Mouse (Mus musculus): ENCODE measurements around the gene Btg2.

The Btg2 gene

GRCm38 (mm10) chr1:134074184-134074583 lies 4.7 kb downstream of the Btg2 start:
- ChIA-PET CTCF (interaction anchor here in 1 of 4 experiments (0.5 kb wide), 1 partner anchor 29 kb away, joined by 3 read pairs; no protein-coding TSS in a partner anchor), POLR2A (interaction anchor here (0.5 to 38.3 kb wide), 11 partner anchors 4 to 1394 kb away, joined by 3 to 1738 read pairs (median 13); partner anchors contain the start of gene Btg2 (in 1 of the 4))

- ChIA-PET POLR2A (interaction anchor here (0.5 to 38.3 kb wide), 12 partner anchors 4 to 1394 kb away, joined by 3 to 1738 read pairs (median 12); partner anchors contain the start of gene Btg2 (in 1 of the 4)), CTCF (interaction anchor here in 2 of 4 experiments (0.7 to 0.9 kb wide), 2 partner anchors 20 to 28 kb away, joined by 3 read pairs; no protein-coding TSS in a partner anchor)
Observed at GRCm38 (mm10) chr1:134073658-134074057, 5.3 kb downstream of the Btg2 start.

GRCm38 (mm10) chr1:134073061-134073564 lies 5.8 kb downstream of the Btg2 start:
- POLR2A ChIA-PET = interaction anchor here (0.7 to 38.3 kb wide), 11 partner anchors 3 to 167 kb away, joined by 3 to 1738 read pairs (median 13); partner anchors contain the start of gene Btg2 (in 1 of the 4)
- CTCF ChIA-PET = interaction anchor here in 3 of 4 experiments (0.6 to 1.0 kb wide), 4 partner anchors 10 to 1797 kb away, joined by 3 read pairs; no protein-coding TSS in a partner anchor

- ChIA-PET CTCF (interaction anchor here in 2 of 4 experiments (1.4 to 1.6 kb wide), 2 partner anchors 10 to 83 kb away, joined by 3 to 7 read pairs; no protein-coding TSS in a partner anchor), POLR2A (interaction anchor here in 3 of 4 experiments (0.6 to 38.3 kb wide), 10 partner anchors 1 to 991 kb away, joined by 4 to 1738 read pairs (median 10); partner anchors contain the start of genes Btg2 (in 2 of the 3) and Chit1 (in 1 of the 3))
Observed at GRCm38 (mm10) chr1:134071411-134072018, 7.4 kb downstream of the Btg2 start.

- POLR2A ChIA-PET = interaction anchor here (0.6 to 38.3 kb wide), 16 partner anchors 0 to 376 kb away, joined by 3 to 1738 read pairs (median 4); partner anchors contain the start of genes Btg2 (in 3 of the 4) and Chit1 (in 1 of the 4)
- CTCF ChIA-PET = interaction anchor here in 3 of 4 experiments (0.6 to 1.6 kb wide), 6 partner anchors 9 to 174 kb away, joined by 3 to 8 read pairs (median 3); no protein-coding TSS in a partner anchor
Observed at GRCm38 (mm10) chr1:134070099-134070669, 8.7 kb downstream of the Btg2 start.

GRCm38 (mm10) chr1:134067143-134067619 lies 11.7 kb downstream of the Btg2 start:
- POLR2A ChIA-PET = interaction anchor here in 3 of 4 experiments (0.8 to 38.3 kb wide), 14 partner anchors 8 to 397 kb away, joined by 3 to 1738 read pairs (median 4); partner anchors contain the start of gene Btg2 (in 3 of the 3)
- CTCF ChIA-PET = interaction anchor here in 3 of 4 experiments (0.5 to 1.0 kb wide), 3 partner anchors 12 to 51 kb away, joined by 3 to 9 read pairs (median 3); no protein-coding TSS in a partner anchor

- ChIA-PET CTCF (interaction anchor here in 2 of 4 experiments (0.6 to 1.0 kb wide), 2 partner anchors 13 to 278 kb away, joined by 3 read pairs; no protein-coding TSS in a partner anchor), POLR2A (interaction anchor here in 3 of 4 experiments (0.9 to 38.3 kb wide), 7 partner anchors 9 to 41 kb away, joined by 3 to 1738 read pairs (median 9); partner anchors contain the start of gene Btg2 (in 3 of the 3))
Observed at GRCm38 (mm10) chr1:134066554-134066953, 12.4 kb downstream of the Btg2 start.

- POLR2A ChIA-PET = interaction anchor here in 2 of 4 experiments (1.5 to 38.3 kb wide), 3 partner anchors 10 to 20 kb away, joined by 3 to 1738 read pairs (median 173); partner anchors contain the start of gene Btg2 (in 2 of the 2)
- CTCF ChIA-PET = interaction anchor here in 2 of 4 experiments (0.7 to 1.1 kb wide), 2 partner anchors 34 to 630 kb away, joined by 3 read pairs; no protein-coding TSS in a partner anchor
Observed at GRCm38 (mm10) chr1:134065241-134065809, 13.6 kb downstream of the Btg2 start.

GRCm38 (mm10) chr1:134064296-134064831 lies 14.6 kb downstream of the Btg2 start:
- CTCF ChIA-PET = interaction anchor here in 3 of 4 experiments (0.5 to 2.0 kb wide), 4 partner anchors 9 to 35 kb away, joined by 3 to 11 read pairs (median 3); no protein-coding TSS in a partner anchor
- POLR2A ChIA-PET = interaction anchor here in 3 of 4 experiments (1.0 to 38.3 kb wide), 7 partner anchors 10 to 1045 kb away, joined by 3 to 1738 read pairs (median 15); partner anchors contain the start of gene Btg2 (in 3 of the 3)

- ChIA-PET POLR2A (interaction anchor here (0.5 to 38.3 kb wide), 26 partner anchors 10 to 1772 kb away, joined by 3 to 1738 read pairs (median 5); partner anchors contain the start of gene Btg2 (in 3 of the 4)), CTCF (interaction anchor here (0.5 to 3.2 kb wide), 16 partner anchors 8 to 328 kb away, joined by 3 to 18 read pairs (median 4); partner anchors contain the start of genes Chit1 (in 2 of the 4) and Atp2b4 (in 1 of the 4))
Observed at GRCm38 (mm10) chr1:134063773-134064125, 15.2 kb downstream of the Btg2 start.

GRCm38 (mm10) chr1:134063086-134063772 lies 15.7 kb downstream of the Btg2 start:
- CTCF ChIA-PET = interaction anchor here (0.6 to 3.2 kb wide), 23 partner anchors 10 to 450 kb away, joined by 3 to 18 read pairs (median 4); partner anchors contain the start of genes Chit1 (in 2 of the 4) and Atp2b4 (in 1 of the 4)

GRCm38 (mm10) chr1:134062411-134063085 lies 16.4 kb downstream of the Btg2 start:
- ChIA-PET POLR2A (interaction anchor here (0.5 to 38.3 kb wide), 34 partner anchors 9 to 1685 kb away, joined by 3 to 1738 read pairs (median 6); partner anchors contain the start of genes Btg2 (in 4 of the 4) and Chit1 (in 1 of the 4)), CTCF (interaction anchor here (0.6 to 3.2 kb wide), 24 partner anchors 9 to 461 kb away, joined by 3 to 18 read pairs (median 4); partner anchors contain the start of genes Chit1 (in 3 of the 4) and Atp2b4 (in 1 of the 4))

More at GRCm38 (mm10) chr1:134063086-134063772, 15.7 kb downstream of the Btg2 start:
- POLR2A ChIA-PET = interaction anchor here (0.5 to 38.3 kb wide), 39 partner anchors 9 to 1772 kb away, joined by 3 to 1738 read pairs (median 5); partner anchors contain the start of genes Btg2 (in 4 of the 4) and Chit1 (in 1 of the 4)

GRCm38 (mm10) chr1:134061915-134062314 lies 17.0 kb downstream of the Btg2 start:
- CTCF ChIA-PET = interaction anchor here (0.5 to 3.2 kb wide), 7 partner anchors 8 to 1052 kb away, joined by 3 to 18 read pairs (median 7); partner anchors contain the start of gene Chit1 (in 1 of the 4)
- POLR2A ChIA-PET = interaction anchor here (0.5 to 38.3 kb wide), 21 partner anchors 9 to 1133 kb away, joined by 3 to 1738 read pairs (median 6); partner anchors contain the start of genes Btg2 (in 4 of the 4) and Chit1 (in 1 of the 4)

GRCm38 (mm10) chr1:134060849-134061569 lies 17.9 kb downstream of the Btg2 start:
- CTCF ChIA-PET = interaction anchor here (0.5 to 3.2 kb wide), 31 partner anchors 7 to 1750 kb away, joined by 3 to 18 read pairs (median 5); partner anchors contain the start of genes Chit1 (in 3 of the 4) and Btg2 (in 1 of the 4)
- POLR2A ChIA-PET = interaction anchor here (0.5 to 38.3 kb wide), 47 partner anchors 8 to 1134 kb away, joined by 3 to 1738 read pairs (median 4); partner anchors contain the start of genes Btg2 (in 4 of the 4), Chit1 (in 2 of the 4) and Atp2b4 (in 1 of the 4)

All from embryonic stem cell, embryonic (primary cell).